Mouse (Mus musculus) left cerebral cortex, adult 18-20 months (tissue): ENCODE measurements around the gene Tmem120b. TPM values are rescaled to one million over a fixed set of nuclear protein-coding genes. Genes with fewer than 3 reads are reported as not detected.

ENCODE experiments used
- DNase-seq, 2 experiments: peaks; one replicate each; pipeline ENCODE4 v3.0.0; 2021 to 2022; ENCODE audit warnings: low spot score in 2 of 2, mixed read lengths in 1 of 2
- total RNA-seq, 2 experiments: library from RNA; stranded (reverse); gene quantifications; 2 replicates each; pipeline ENCODE4 v1.2.3; 2021

Tmem120b gene
- total RNA-seq, 2 experiments from 2014 or later: 13.2 to 13.8 TPM

GRCm38 (mm10) chr5:123152901-123153300, 84.7 kb downstream of the Tmem120b start:
- DNase-seq: no peak

DNA sequence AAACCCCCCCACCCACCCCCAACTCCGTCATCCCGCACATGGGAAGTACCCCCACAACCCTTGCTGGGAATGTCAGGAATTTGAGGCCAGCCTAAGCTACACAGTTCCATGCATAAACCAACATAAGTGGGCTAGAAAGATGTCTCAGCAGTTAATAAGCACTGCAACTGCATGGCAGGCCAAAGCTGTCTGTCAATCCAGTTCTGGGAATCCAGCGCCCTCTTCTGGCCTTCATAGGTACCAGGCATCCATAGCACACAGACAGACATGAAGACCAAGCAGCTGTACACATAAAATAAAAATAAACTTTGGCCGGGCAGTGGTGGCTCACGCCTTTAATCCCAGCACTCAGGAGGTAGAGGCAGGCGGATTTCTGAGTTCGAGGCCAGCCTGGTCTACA, 87.2 kb downstream of the Tmem120b start:
- peak in 1 of 2 experiments; percentile 61 for DNase-seq

- no peak for DNase-seq
Observed at GRCm38 (mm10) chr5:123156763-123157162, 88.5 kb downstream of the Tmem120b start.

GRCm38 (mm10) chr5:123157972-123158371, 89.8 kb downstream of the Tmem120b start:
- DNase-seq: no peak

DNA sequence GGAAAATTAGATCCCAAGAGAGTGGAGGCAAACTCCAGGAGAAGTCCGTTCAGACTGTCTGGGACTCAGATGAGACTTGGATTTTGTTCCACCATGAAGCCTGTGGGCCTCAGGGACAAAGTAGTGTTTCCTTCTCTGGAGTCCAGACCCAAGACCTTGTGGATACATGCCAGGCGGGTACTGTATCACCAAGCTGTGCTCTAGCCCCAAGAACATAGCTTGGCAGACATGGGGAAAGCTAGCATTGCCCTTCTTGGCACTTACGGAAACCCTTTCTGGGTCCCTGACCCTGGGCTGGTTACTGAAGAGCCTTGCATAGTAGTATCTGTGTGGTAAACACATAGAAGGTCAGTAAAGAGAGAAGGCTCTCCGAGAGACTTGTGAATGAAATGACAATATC, 91.2 kb downstream of the Tmem120b start:
- DNase-seq: no peak

- DNase-seq: no peak
Observed at GRCm38 (mm10) chr5:123159866-123160265, 91.7 kb downstream of the Tmem120b start.

DNA sequence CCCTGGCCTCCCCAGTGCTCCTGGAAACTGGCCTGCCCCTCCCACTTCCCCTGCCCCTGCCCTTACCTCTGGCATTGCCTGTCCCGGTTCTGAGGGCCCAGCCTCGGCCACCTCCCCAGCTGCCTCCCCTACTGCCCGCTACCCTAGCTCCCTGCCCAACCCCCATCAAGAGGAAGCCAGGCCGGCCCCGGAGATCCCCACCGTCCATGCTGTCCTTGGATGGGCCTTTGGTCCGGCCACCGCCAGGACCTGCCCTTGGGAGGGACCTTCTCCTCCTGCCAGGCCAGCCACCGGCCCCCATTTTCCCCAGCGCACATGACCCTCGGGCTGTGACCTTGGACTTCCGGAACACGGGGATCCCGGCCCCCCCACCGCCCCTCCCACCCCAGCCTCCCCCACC, 92.1 kb downstream of the Tmem120b start:
- no peak for DNase-seq

GRCm38 (mm10) chr5:123162942-123163341, 94.7 kb downstream of the Tmem120b start:
- no peak for DNase-seq

DNA sequence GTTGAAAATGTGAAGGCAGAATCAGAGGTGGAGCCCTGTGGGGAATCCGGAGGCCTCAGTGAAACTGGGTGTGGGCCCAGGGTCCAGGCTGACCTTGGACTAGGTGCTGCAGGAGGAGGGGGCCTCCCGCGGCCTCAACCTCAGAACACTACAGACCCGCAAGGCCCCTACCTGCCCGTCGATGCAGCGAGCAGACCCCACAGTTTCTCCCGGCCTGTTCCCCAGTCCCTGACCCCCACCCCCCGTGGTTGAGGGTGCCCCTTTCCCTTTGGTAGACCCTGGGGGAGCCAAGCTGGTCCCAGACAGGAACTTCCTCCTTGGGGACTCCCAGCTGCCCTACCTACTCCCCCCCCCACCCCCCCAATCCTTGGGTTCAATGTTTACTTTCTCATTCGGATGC, 98.2 kb downstream of the Tmem120b start:
- DNase-seq: no peak

Other genes with a start within 250 kb of the Tmem120b start
- gene Anapc5, start 247.1 kb upstream of the Tmem120b start, total RNA-seq: 100 to 1,000 TPM; 212 to 231 TPM
- gene Rnf34, start 218.4 kb upstream of the Tmem120b start, total RNA-seq: 10 to 100 TPM; 51.9 to 53.3 TPM
- 10 to 100 TPM; 24.2 to 25.5 TPM for gene Kdm2b, start 78.6 kb upstream of the Tmem120b start, total RNA-seq
- 1 to 10 TPM; 8.8 to 10.0 TPM for gene Orai1, start 53.3 kb upstream of the Tmem120b start, total RNA-seq
- under 1 TPM in 1 of 2 experiments, not detected in 1; 0.40 TPM for gene Morn3, start 21.4 kb upstream of the Tmem120b start, total RNA-seq
- gene Rhof, start 64.3 kb downstream of the Tmem120b start, total RNA-seq: 10 to 100 TPM; 50.5 to 51.0 TPM
- gene Setd1b, start 73.8 kb downstream of the Tmem120b start, total RNA-seq: 10 to 100 TPM; 34.0 to 34.5 TPM
- 10 to 100 TPM; 23.1 to 28.3 TPM for gene Psmd9, start 101.0 kb downstream of the Tmem120b start, total RNA-seq
- under 1 TPM in 1 of 2 experiments, not detected in 1; 0.37 TPM for gene Hpd, start 114.3 kb downstream of the Tmem120b start, total RNA-seq
- 1 to 10 TPM; 3.8 to 4.2 TPM for gene Wdr66, start 183.7 kb downstream of the Tmem120b start, total RNA-seq